Mouse (Mus musculus) stomach, postnatal 0 days (tissue): ENCODE data around the gene 1700016K19Rik.

ENCODE experiments used
- CTCF ChIP-seq: IDR thresholded peaks from 2 replicates; pipeline ENCODE4 v1.5.1; 2016; ENCODE audit warnings: antibody characterized with exemption, low read depth, mild to moderate bottlenecking, moderate library complexity
- EP300 ChIP-seq: optimal IDR thresholded peaks from 2 replicates; pipeline ENCODE3; 2016; ENCODE audit warnings: antibody characterized with exemption

DNA sequence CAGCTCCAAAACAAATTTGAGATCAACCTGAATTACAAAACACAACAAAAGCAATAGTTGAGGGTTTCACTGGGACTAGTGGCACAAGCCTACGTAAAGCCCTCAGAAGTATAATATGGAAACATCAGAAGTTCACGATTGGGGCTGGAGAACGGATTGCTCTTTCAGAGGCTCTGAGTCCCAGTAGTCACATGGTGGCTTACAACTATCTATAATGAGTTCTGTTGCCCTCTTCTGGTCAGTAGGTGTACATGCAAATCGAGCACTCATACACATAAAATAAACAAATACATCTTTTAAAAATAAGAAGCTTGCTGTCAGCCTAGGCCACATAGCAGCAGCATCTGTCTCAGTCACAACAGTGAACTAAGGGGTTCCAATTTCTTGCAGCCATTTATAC is 16.5 kb upstream of the 1700016K19Rik start:
- TF ChIP-seq CTCF (peak; percentile 49), EP300 (no peak)
